ENCODE assay signal across 13 mouse cellular contexts in the genomic region with DNA sequence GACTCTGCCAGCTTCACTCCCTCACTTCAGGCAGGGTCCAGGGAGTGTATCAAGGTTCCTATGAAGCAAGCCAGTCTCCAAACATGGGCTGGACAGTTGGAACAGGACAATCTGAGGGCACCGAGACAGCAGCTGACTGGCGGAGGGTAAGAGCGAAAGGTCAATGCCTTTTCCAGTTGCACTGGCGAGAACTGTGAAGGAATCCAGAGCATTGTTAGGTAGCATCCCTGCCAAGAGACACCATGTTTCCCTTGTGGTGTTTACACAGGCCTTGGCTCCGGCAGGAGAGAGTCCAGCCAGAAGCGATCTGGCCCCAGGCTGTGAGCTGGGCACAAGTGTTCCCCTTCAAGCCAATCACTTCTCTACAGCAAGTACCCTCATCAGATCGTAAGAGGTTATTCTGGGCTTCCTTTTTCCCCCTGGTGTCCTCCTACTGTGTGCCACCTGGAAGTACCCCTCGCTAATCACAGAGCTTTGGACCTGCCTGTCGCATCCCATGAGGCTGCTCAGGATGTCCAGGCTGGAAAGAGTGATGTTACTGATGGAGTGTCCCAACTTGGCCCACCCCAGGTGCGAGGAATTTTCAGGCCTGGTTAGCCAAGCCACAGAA. TPM values are rescaled to one million over a fixed set of nuclear protein-coding genes. Genes with fewer than 3 reads are reported as not detected.
A peak's percentile ranks its signal among the peaks of the same experiment; 100 is the strongest.
DNase-seq lines count a peak whose midpoint lies in the region; ATAC-seq and TF ChIP-seq lines count a peak whose summit lies in the region.
"Had no signal": no experiment of that assay in that cellular context is flagged by ENCODE, and none has a peak within 500 bp of the region (broad histone marks: within the 10 kb centered on the region; RNA-seq: fewer than 3 reads in every experiment).

No protein-coding gene starts in this region.

- H3K4me1 ChIP-seq in heart, adult 2 months (ENCODE audit: control insufficient read depth, insufficient read depth, low read length): peaks cover 14% of the 10 kb centered on the region
- H3K4me1 ChIP-seq in heart, embryonic 11.5 days (ENCODE audit: control insufficient read depth, insufficient read depth, low read length): 0 out of 2 replicates have a peak, but pooled peaks cover 2% of the 10 kb centered on the region
- peaks cover 18% of the 10 kb centered on the region for H3K4me1 ChIP-seq in cerebellum, adult 2 months (ENCODE audit: control insufficient read depth, insufficient read depth, low read length)
- no peaks in the 10 kb centered on the region for H3K4me1 ChIP-seq in intestine, postnatal 0 days (replicated peaks; ENCODE audit: control insufficient read depth, insufficient read depth, low read length)

- no peak overlapping the region for H3K9ac ChIP-seq in heart, adult 2 months (ENCODE audit: low read depth, low read length)
- H3K9ac ChIP-seq in heart, embryonic 11.5 days (ENCODE audit: low read depth, low read length): no peak overlapping the region
- H3K9ac ChIP-seq in intestine, postnatal 0 days (ENCODE audit: low read depth, low read length): no peak overlapping the region
- H3K9ac ChIP-seq: embryonic facial prominence, embryonic 15.5 days; hindbrain, embryonic 14.5 days had no signal

- no peak overlapping the region for H3K4me3 ChIP-seq in heart, adult 2 months
- H3K4me3 ChIP-seq in heart, embryonic 11.5 days (ENCODE audit: low read depth, low read length): no peak overlapping the region
- H3K4me3 ChIP-seq in cerebellum, adult 2 months (replicated peaks; ENCODE audit: insufficient read depth, low read depth, low read length): no peak overlapping the region
- H3K4me3 ChIP-seq in intestine, postnatal 0 days (ENCODE audit: low read depth, low read length): no peak overlapping the region
- H3K4me3 ChIP-seq: embryonic facial prominence, embryonic 15.5 days had no signal

- no peaks in the 10 kb centered on the region for H3K9me3 ChIP-seq in heart, embryonic 11.5 days (replicated peaks; ENCODE audit: control insufficient read depth, low read length)
- no peaks in the 10 kb centered on the region for H3K9me3 ChIP-seq in intestine, postnatal 0 days (ENCODE audit: control insufficient read depth)
- H3K9me3 ChIP-seq: embryonic facial prominence, embryonic 15.5 days had no signal

- no peak overlapping the region for H3K4me2 ChIP-seq in heart, embryonic 11.5 days
- no peak overlapping the region for H3K4me2 ChIP-seq in intestine, postnatal 0 days (replicated peaks; ENCODE audit: low read depth)
- H3K4me2 ChIP-seq: embryonic facial prominence, embryonic 15.5 days; hindbrain, embryonic 14.5 days; lung, embryonic 14.5 days had no signal

- ATAC-seq in heart, embryonic 11.5 days (replicated peaks; ENCODE audit: insufficient number of reproducible peaks, low FRiP score, low TSS enrichment): no peak
- ATAC-seq in intestine, postnatal 0 days: no peak

- TF ChIP-seq EP300 in heart, adult 2 months (IDR thresholded peaks at IDR 0.05; ENCODE audit: insufficient read depth, low read depth, low read length): peak; percentile 56; the same call in 1 of the 2 replicates

- H3K79me2 ChIP-seq in heart, adult 2 months (replicated peaks; ENCODE audit: control insufficient read depth, insufficient read depth, low read length): no peaks in the 10 kb centered on the region

- peak overlapping the region; percentile 20; the same call in 1 of the 2 replicates for H3K27ac ChIP-seq in heart, adult 2 months
- no peak overlapping the region for H3K27ac ChIP-seq in heart, embryonic 11.5 days (ENCODE audit: low read depth, low read length)
- H3K27ac ChIP-seq in cerebellum, adult 2 months (ENCODE audit: insufficient read depth, low read length): no peak overlapping the region
- no peak overlapping the region for H3K27ac ChIP-seq in intestine, postnatal 0 days (ENCODE audit: low read depth, low read length)
- H3K27ac ChIP-seq: embryonic facial prominence, embryonic 15.5 days; hindbrain, embryonic 14.5 days; kidney, postnatal 0 days had no signal

- H3K36me3 ChIP-seq in heart, adult 2 months (ENCODE audit: control insufficient read depth, insufficient read depth, low read length): no peaks in the 10 kb centered on the region
- H3K36me3 ChIP-seq in heart, embryonic 11.5 days (ENCODE audit: control insufficient read depth, insufficient read depth, low read length): no peaks in the 10 kb centered on the region
- no peaks in the 10 kb centered on the region for H3K36me3 ChIP-seq in intestine, postnatal 0 days (ENCODE audit: control insufficient read depth, insufficient read depth)
- H3K36me3 ChIP-seq: embryonic facial prominence, embryonic 15.5 days had no signal

- 43% methylated on average over 10 of the region's 10 CpGs for WGBS in heart, adult 2 months
- WGBS in heart, embryonic 11.5 days (ENCODE audit: insufficient replicate concordance): 72% methylated on average over 10 of the region's 10 CpGs
- WGBS in cerebellum, adult 2 months: 27% methylated on average over 10 of the region's 10 CpGs
- WGBS in intestine, postnatal 0 days: 80% methylated on average over 10 of the region's 10 CpGs

- DNase-seq in heart, adult 2 months: peak in 1 of 2 experiments; percentile 62
- DNase-seq in adipocyte (ENCODE audit: low spot score): peak; percentile 96
- peak; percentile 34 to 58 for DNase-seq in cerebellum, adult 2 months
- DNase-seq in heart, postnatal 25 days (ENCODE audit: low spot score): peak; percentile 31
- no peak for DNase-seq in thymus, adult 18-20 months
- DNase-seq in kidney, adult 8-10 months: no peak
- DNase-seq: lung, embryonic 14.5 days; right cerebral cortex, adult 18-20 months had no signal

- intact Hi-C loops in heart, adult 2 months (cut with DNase I): no loop called here
- intact Hi-C loops in heart, postnatal 25 days (cut with DNase I): no loop called here

- no peak for TF ChIP-seq CTCF in heart, adult 2 months (IDR thresholded peaks at IDR 0.05)
- no peak for TF ChIP-seq CTCF in cerebellum, adult 2 months (IDR thresholded peaks at IDR 0.05; ENCODE audit: borderline replicate concordance, insufficient read depth, low read depth, low read length)
- no peak for TF ChIP-seq CTCF in intestine, postnatal 0 days (IDR thresholded peaks at IDR 0.05; ENCODE audit: low read depth)

- TF ChIP-seq POLR2A in heart, adult 2 months (IDR thresholded peaks at IDR 0.05; ENCODE audit: insufficient read depth, low read depth, low read length): no peak
- TF ChIP-seq POLR2A in cerebellum, adult 2 months (IDR thresholded peaks at IDR 0.05; ENCODE audit: borderline replicate concordance, insufficient read depth, low read length): no peak

- no peaks in the 10 kb centered on the region for H3K27me3 ChIP-seq in heart, adult 2 months (ENCODE audit: control insufficient read depth, insufficient read depth, low read length)
- no peaks in the 10 kb centered on the region for H3K27me3 ChIP-seq in heart, embryonic 11.5 days (ENCODE audit: control insufficient read depth, insufficient read depth, low read length)
- no peaks in the 10 kb centered on the region for H3K27me3 ChIP-seq in cerebellum, adult 2 months (ENCODE audit: control insufficient read depth, insufficient read depth, low read length)
- no peaks in the 10 kb centered on the region; the same call in 1 of the 2 replicates for H3K27me3 ChIP-seq in intestine, postnatal 0 days (replicated peaks; ENCODE audit: control insufficient read depth, insufficient read depth, low read length)
- H3K27me3 ChIP-seq: embryonic facial prominence, embryonic 15.5 days had no signal

RNA-seq across cellular contexts. Expression of a gene that starts 13.2 kb away (rescaled TPM):
- 10 to 100 TPM; 29.0 to 34.4 TPM for total RNA-seq in heart, adult 2 months (2021)
- 52.1 and 58.5 TPM in 2 replicates for polyA plus RNA-seq in heart, adult 2 months (2012; rRNA removed)
- polyA plus RNA-seq in heart, embryonic 11.5 days (2014; fragmentation: Nextera tagmentation; extraction: Ambion mirVana): 0.55 and 1.1 TPM in 2 replicates
- polyA plus RNA-seq in cerebellum, adult 2 months (2012; rRNA removed): 7.5 and 10.6 TPM in 2 replicates
- 10 to 100 TPM; 30.4 to 36.3 TPM for total RNA-seq in heart, postnatal 25 days (2021)
- polyA plus RNA-seq in intestine, postnatal 0 days (2015; fragmentation: Nextera tagmentation; extraction: Ambion mirVana): 3.3 and 4.1 TPM in 2 replicates

RNA-seq across cellular contexts. Expression of a gene that starts 26.7 kb away (rescaled TPM):
- under 1 TPM; 0.34 to 0.36 TPM for total RNA-seq in heart, adult 2 months (2021)
- 1.00 and 2.4 TPM in 2 replicates for polyA plus RNA-seq in heart, adult 2 months (2012; rRNA removed)
- polyA plus RNA-seq in heart, embryonic 11.5 days (2014; fragmentation: Nextera tagmentation; extraction: Ambion mirVana): 0.21 and 1.0 TPM in 2 replicates
- 2.2 and 2.4 TPM in 2 replicates for polyA plus RNA-seq in cerebellum, adult 2 months (2012; rRNA removed)
- under 1 TPM; 0.36 to 0.42 TPM for total RNA-seq in heart, postnatal 25 days (2021)
- 0.82 and 0.94 TPM in 2 replicates for polyA plus RNA-seq in intestine, postnatal 0 days (2015; fragmentation: Nextera tagmentation; extraction: Ambion mirVana)

Comparison
In these comparisons a context has a peak if more than half of its experiments do, and no peak if none do; other contexts are left out.
1. DNase-seq: peak in adipocyte (single experiment), cerebellum, adult 2 months (2 of 2) and heart, postnatal 25 days (single experiment); none in thymus, adult 18-20 months (0 of 2) and kidney, adult 8-10 months (0 of 2).